Mouse (Mus musculus): ENCODE results near the gene Foxk1. TPM values are rescaled to one million over a fixed set of nuclear protein-coding genes. Genes with fewer than 3 reads are reported as not detected.

Foxk1 gene
- total and polyA plus RNA-seq, 2 experiments: 3.0 to 7.6 TPM

GRCm38 (mm10) chr5:142439911-142440432, 38.7 kb downstream of the Foxk1 start:
- Histone ChIP-seq H3K4me1 (ENCODE audit: control insufficient read depth, insufficient read depth, low read length) (peaks cover 42% of the 10 kb centered on the region), H3K27ac (replicated peaks; ENCODE audit: insufficient read depth, low read depth, low read length) (peak overlapping the region; percentile 83), H3K4me3 (ENCODE audit: insufficient read depth, low read depth, low read length) (peak overlapping the region; percentile 47; the same call in 1 of the 2 replicates), H3K27me3 (ENCODE audit: control insufficient read depth, insufficient read depth, low read length) (no peaks in the 10 kb centered on the region), H3K79me2 (ENCODE audit: control insufficient read depth, insufficient read depth, low read length) (peaks cover 43% of the 10 kb centered on the region), H3K9ac (ENCODE audit: low read depth, low read length) (peak overlapping the region; percentile 59), H3K36me3 (ENCODE audit: control insufficient read depth, insufficient read depth, low read length) (peaks cover 7% of the 10 kb centered on the region; the same call in 1 of the 2 replicates)
- no peak for TF ChIP-seq POLR2A (IDR thresholded peaks at IDR 0.05; ENCODE audit: extremely low read depth, insufficient read depth, low read length)
- TF ChIP-seq CTCF (IDR thresholded peaks at IDR 0.05; ENCODE audit: low read depth, low read length): no peak
- no peak for DNase-seq (ENCODE audit: extremely low read depth, low read depth, low spot score)
- 2% methylated on average over 12 of the region's 12 CpGs for WGBS

GRCm38 (mm10) chr5:142440451-142441147, 39.3 kb downstream of the Foxk1 start:
- Histone ChIP-seq H3K4me3 (ENCODE audit: insufficient read depth, low read depth, low read length) (peak overlapping the region; percentile 47), H3K9ac (ENCODE audit: low read depth, low read length) (peak overlapping the region; percentile 56), H3K27me3 (ENCODE audit: control insufficient read depth, insufficient read depth, low read length) (no peaks in the 10 kb centered on the region), H3K79me2 (ENCODE audit: control insufficient read depth, insufficient read depth, low read length) (peaks cover 42% of the 10 kb centered on the region), H3K4me1 (ENCODE audit: control insufficient read depth, insufficient read depth, low read length) (peaks cover 45% of the 10 kb centered on the region), H3K36me3 (ENCODE audit: control insufficient read depth, insufficient read depth, low read length) (peaks cover 1% of the 10 kb centered on the region; the same call in 1 of the 2 replicates), H3K27ac (replicated peaks; ENCODE audit: insufficient read depth, low read depth, low read length) (peak overlapping the region; percentile 83)
- peak; percentile 97 for DNase-seq (ENCODE audit: extremely low read depth, low read depth, low spot score)
- under 1% methylated on average over 17 of the region's 19 CpGs for WGBS
- TF ChIP-seq POLR2A (IDR thresholded peaks at IDR 0.05; ENCODE audit: extremely low read depth, insufficient read depth, low read length) (peak; percentile 37; the same call in 1 of the 2 replicates), CTCF (IDR thresholded peaks at IDR 0.05; ENCODE audit: low read depth, low read length) (0 out of 2 replicates have a peak, but pooled peaks have one; percentile 0)

- peak overlapping the region; percentile 56 for H3K9ac ChIP-seq (ENCODE audit: low read depth, low read length)
- 19% methylated on average over 22 of the region's 22 CpGs for WGBS
- H3K36me3 ChIP-seq (ENCODE audit: control insufficient read depth, insufficient read depth, low read length): no peaks in the 10 kb centered on the region
- peak; percentile 41 for DNase-seq (ENCODE audit: extremely low read depth, low read depth, low spot score)
- no peaks in the 10 kb centered on the region for H3K27me3 ChIP-seq (ENCODE audit: control insufficient read depth, insufficient read depth, low read length)
- H3K4me3 ChIP-seq (ENCODE audit: insufficient read depth, low read depth, low read length): peak overlapping the region; percentile 26
- no peak for TF ChIP-seq POLR2A (IDR thresholded peaks at IDR 0.05; ENCODE audit: extremely low read depth, insufficient read depth, low read length)
- TF ChIP-seq CTCF (IDR thresholded peaks at IDR 0.05; ENCODE audit: low read depth, low read length): no peak
- H3K79me2 ChIP-seq (ENCODE audit: control insufficient read depth, insufficient read depth, low read length): peaks cover 46% of the 10 kb centered on the region
- peaks cover 45% of the 10 kb centered on the region for H3K4me1 ChIP-seq (ENCODE audit: control insufficient read depth, insufficient read depth, low read length)
- peak overlapping the region; percentile 81 for H3K27ac ChIP-seq (replicated peaks; ENCODE audit: insufficient read depth, low read depth, low read length)
Measured at GRCm38 (mm10) chr5:142441332-142442044, 40.2 kb downstream of the Foxk1 start.

GRCm38 (mm10) chr5:142442045-142442440, 40.7 kb downstream of the Foxk1 start:
- Histone ChIP-seq H3K4me3 (ENCODE audit: insufficient read depth, low read depth, low read length) (no peak overlapping the region), H3K36me3 (ENCODE audit: control insufficient read depth, insufficient read depth, low read length) (no peaks in the 10 kb centered on the region), H3K27ac (replicated peaks; ENCODE audit: insufficient read depth, low read depth, low read length) (peak overlapping the region; percentile 27), H3K9ac (ENCODE audit: low read depth, low read length) (no peak overlapping the region), H3K79me2 (ENCODE audit: control insufficient read depth, insufficient read depth, low read length) (peaks cover 43% of the 10 kb centered on the region), H3K4me1 (ENCODE audit: control insufficient read depth, insufficient read depth, low read length) (peaks cover 45% of the 10 kb centered on the region), H3K27me3 (ENCODE audit: control insufficient read depth, insufficient read depth, low read length) (no peaks in the 10 kb centered on the region)
- WGBS: 50% methylated on average over 7 of the region's 7 CpGs
- no peak for DNase-seq (ENCODE audit: extremely low read depth, low read depth, low spot score)
- TF ChIP-seq CTCF (IDR thresholded peaks at IDR 0.05; ENCODE audit: low read depth, low read length) (no peak), POLR2A (IDR thresholded peaks at IDR 0.05; ENCODE audit: extremely low read depth, insufficient read depth, low read length) (no peak)

GRCm38 (mm10) chr5:142443514-142443913, 42.2 kb downstream of the Foxk1 start:
- peak overlapping the region; percentile 24 for H3K27ac ChIP-seq (replicated peaks; ENCODE audit: insufficient read depth, low read depth, low read length)
- TF ChIP-seq POLR2A (IDR thresholded peaks at IDR 0.05; ENCODE audit: extremely low read depth, insufficient read depth, low read length) (no peak), CTCF (IDR thresholded peaks at IDR 0.05; ENCODE audit: low read depth, low read length) (no peak)
- H3K9ac ChIP-seq (ENCODE audit: low read depth, low read length): no peak overlapping the region

More at GRCm38 (mm10) chr5:142443514-142443913, 42.2 kb downstream of the Foxk1 start:
- Histone ChIP-seq H3K79me2 (ENCODE audit: control insufficient read depth, insufficient read depth, low read length) (peaks cover 49% of the 10 kb centered on the region), H3K4me1 (ENCODE audit: control insufficient read depth, insufficient read depth, low read length) (peaks cover 46% of the 10 kb centered on the region), H3K27me3 (ENCODE audit: control insufficient read depth, insufficient read depth, low read length) (no peaks in the 10 kb centered on the region), H3K4me3 (ENCODE audit: insufficient read depth, low read depth, low read length) (no peak overlapping the region), H3K36me3 (ENCODE audit: control insufficient read depth, insufficient read depth, low read length) (no peaks in the 10 kb centered on the region)
- DNase-seq (ENCODE audit: extremely low read depth, low read depth, low spot score): peak; percentile 25
- 79% methylated on average over 15 of the region's 15 CpGs for WGBS

All from liver, adult 2 months (tissue).